Mouse (Mus musculus) cortical plate, adult 2 months (tissue): ENCODE data around the gene Nme3. TPM values are rescaled to one million over a fixed set of nuclear protein-coding genes. Genes with fewer than 3 reads are reported as not detected.

Experiments used
- H3K27ac ChIP-seq: fragments of 200-500 bp; 2 replicates; pipeline ENCODE4 v1.5.1; 2012; ENCODE audit warnings: low read length, control low read depth, inconsistent platforms; ENCODE audit not compliant: insufficient read depth
- H3K4me1 ChIP-seq: fragments of 200-500 bp; 2 replicates; pipeline ENCODE4 v1.6.1; 2011; ENCODE audit warnings: low read length; ENCODE audit not compliant: control insufficient read depth, insufficient read depth
- H3K4me3 ChIP-seq: fragments of 200-500 bp; 2 replicates; pipeline ENCODE4 v1.5.1; 2011; ENCODE audit warnings: mild to moderate bottlenecking, low read length, control low read depth; ENCODE audit not compliant: insufficient read depth
- CTCF ChIP-seq: fragments of 200-500 bp; IDR thresholded peaks from 2 replicates; pipeline ENCODE4 v1.5.1; 2011; ENCODE audit warnings: mild to moderate bottlenecking, control low read depth, low read length; ENCODE audit not compliant: insufficient read depth; ENCODE audit errors: extremely low read depth
- POLR2A ChIP-seq: fragments of 200-500 bp; IDR thresholded peaks from 2 replicates; pipeline ENCODE4 v1.6.1; 2011; ENCODE audit warnings: mild to moderate bottlenecking, low read length, control low read depth; ENCODE audit not compliant: insufficient read depth; ENCODE audit errors: extremely low read depth
- polyA plus RNA-seq: library from polyadenylated mRNA; depleted of rRNA; stranded (reverse); fragments of >200 nt; gene quantifications from 2 replicates; pipeline ENCODE4 v1.2.3, GENCODE M21; 2012

Gene Nme3
- polyA plus RNA-seq, 1 experiment = 94.7 TPM

DNA sequence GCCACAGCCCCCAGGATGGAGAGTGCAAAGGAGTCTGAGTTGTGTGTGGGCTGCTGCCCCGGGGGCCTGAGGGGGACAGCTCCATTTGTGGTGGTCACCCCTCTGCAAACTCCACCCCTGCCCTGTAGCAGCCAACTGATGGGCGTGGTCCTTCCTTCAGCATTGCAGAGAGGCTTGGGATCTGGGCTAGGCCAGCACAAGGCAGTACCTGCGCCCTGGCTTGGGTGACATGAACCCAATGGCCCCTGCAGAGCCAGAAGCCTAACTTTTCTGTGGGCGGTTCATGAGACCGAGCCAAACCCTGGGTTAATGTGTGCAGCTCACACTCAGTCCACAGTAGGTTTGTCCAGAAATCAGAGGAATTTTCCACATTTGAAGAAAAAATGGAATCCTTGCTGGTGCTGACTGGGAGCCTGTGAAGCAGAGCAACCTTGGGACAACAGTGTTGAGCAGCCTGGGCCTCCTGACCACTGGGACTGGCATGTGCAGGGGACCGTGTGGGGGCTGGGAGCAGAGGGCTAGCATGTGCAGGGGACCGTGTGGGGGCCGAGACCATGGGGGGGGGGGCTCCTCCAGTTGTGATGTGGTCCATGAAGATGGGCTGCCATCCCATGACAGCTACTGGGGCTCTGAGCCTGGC is 38.3 kb upstream of the Nme3 start:
- TF ChIP-seq POLR2A (no peak), CTCF (no peak)
- Histone ChIP-seq H3K4me3 (no peak overlapping the region), H3K27ac (no peak overlapping the region), H3K4me1 (no peaks in the 10 kb centered on the region)

GRCm38 (mm10) chr17:24858967-24859366 is 37.3 kb upstream of the Nme3 start:
- no peak overlapping the region for H3K27ac ChIP-seq
- no peak overlapping the region for H3K4me3 ChIP-seq
- TF ChIP-seq CTCF (no peak), POLR2A (no peak)
- H3K4me1 ChIP-seq = no peaks in the 10 kb centered on the region

DNA sequence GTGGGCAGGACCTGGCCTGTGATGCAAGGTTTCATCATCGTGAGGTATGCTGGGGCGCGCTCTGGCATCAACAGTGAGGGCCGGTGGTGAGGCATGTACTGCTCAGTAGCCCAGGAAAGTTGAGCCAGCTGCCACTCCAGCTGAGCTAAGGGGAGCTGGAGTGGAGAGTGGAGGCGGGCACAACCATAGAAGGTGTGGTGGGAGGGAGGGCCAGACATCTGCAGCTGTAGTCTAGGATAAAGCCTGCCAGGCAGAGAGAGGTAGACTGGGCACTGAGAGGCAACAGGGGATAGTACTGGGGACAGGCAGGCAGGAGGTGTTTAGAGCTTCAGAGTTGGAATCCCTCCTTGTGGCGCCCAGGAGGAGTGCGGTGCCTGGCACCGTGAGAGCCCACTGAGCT is 36.2 kb upstream of the Nme3 start:
- Histone ChIP-seq H3K27ac (no peak overlapping the region), H3K4me1 (no peaks in the 10 kb centered on the region), H3K4me3 (no peak overlapping the region)
- no peak for TF ChIP-seq POLR2A

- Histone ChIP-seq H3K4me1 (no peaks in the 10 kb centered on the region), H3K27ac (no peak overlapping the region), H3K4me3 (no peak overlapping the region)
- TF ChIP-seq POLR2A = no peak
- TF ChIP-seq CTCF = no peak
Measured at GRCm38 (mm10) chr17:24861785-24862184, 34.5 kb upstream of the Nme3 start.

GRCm38 (mm10) chr17:24865776-24866175 is 30.5 kb upstream of the Nme3 start, which contains the start of gene Igfals:
Gene Igfals, plus strand, starts transcription at chr17:24865997.
- Histone ChIP-seq H3K27ac (no peak within 1 kb of the TSS), H3K4me3 (no peak within 1 kb of the TSS), H3K4me1 (peaks cover 4% of the 10 kb centered on the region; the same call in 1 of the 2 replicates)
- TF ChIP-seq POLR2A = no peak
- TF ChIP-seq CTCF = no peak

- H3K4me1 ChIP-seq = peaks cover 4% of the 10 kb centered on the region; the same call in 1 of the 2 replicates
- no peak for TF ChIP-seq CTCF
- no peak for TF ChIP-seq POLR2A
- H3K27ac ChIP-seq = no peak overlapping the region
- no peak overlapping the region for H3K4me3 ChIP-seq
Measured at GRCm38 (mm10) chr17:24867914-24868313, 28.4 kb upstream of the Nme3 start.

DNA sequence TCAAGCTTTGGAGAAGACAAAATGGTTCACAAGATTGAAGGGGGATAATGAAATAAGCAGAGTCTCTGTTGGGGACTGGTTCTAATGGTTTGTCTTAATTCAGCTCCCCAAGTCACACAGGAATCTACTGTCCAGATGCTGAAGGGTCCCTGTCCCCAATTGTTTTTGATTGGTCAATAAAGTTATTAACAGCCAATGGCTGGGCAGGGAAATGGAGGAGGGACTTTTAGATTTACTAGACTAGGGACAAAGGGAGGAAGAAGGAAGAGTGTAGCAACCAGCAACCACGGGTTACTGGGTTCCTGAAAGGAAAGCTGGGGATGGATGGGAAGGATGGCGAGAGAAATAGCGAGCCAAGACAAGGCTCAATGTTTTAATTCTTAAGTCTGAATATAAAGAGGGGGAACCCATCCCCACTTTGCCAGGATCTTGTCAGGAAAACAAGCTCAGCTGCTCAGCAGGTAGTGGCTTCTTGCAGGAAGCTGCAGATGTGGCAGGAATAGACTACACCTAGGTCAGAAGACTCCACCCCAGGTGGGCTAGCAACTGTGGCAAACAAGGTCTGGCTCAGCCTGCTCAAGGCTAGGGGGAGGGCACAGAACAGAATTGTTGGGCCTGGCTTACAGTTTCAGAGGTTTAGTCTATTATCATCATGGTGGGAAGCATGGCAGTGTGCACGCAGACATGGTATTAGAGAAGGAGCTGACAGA is 22.4 kb upstream of the Nme3 start:
- TF ChIP-seq POLR2A (no peak), CTCF (no peak)
- Histone ChIP-seq H3K4me3 (no peak overlapping the region), H3K27ac (no peak overlapping the region), H3K4me1 (no peaks in the 10 kb centered on the region)

GRCm38 (mm10) chr17:24874405-24874745 is 21.9 kb upstream of the Nme3 start:
- H3K4me3 ChIP-seq = no peak overlapping the region
- no peaks in the 10 kb centered on the region for H3K4me1 ChIP-seq
- no peak overlapping the region for H3K27ac ChIP-seq
- TF ChIP-seq CTCF = no peak

DNA sequence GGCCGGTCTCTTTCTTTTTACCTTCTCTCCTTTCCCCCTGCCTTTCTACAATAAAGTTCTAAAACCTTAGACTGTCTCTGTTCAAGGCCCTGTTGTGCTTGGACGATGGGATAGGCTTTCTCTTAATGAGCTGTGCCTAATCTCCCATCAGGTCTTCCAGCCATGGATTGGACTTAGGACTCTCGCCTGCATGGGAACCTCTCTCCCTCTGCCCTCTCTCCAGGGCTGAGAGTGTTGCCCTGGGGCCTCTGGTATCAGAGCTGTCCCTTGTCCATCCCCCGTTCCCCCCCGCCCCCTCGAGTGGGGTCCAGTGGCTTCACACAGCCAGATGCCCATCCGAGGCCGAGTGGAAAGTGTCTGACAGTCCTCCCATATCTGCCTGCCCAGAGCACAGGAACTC is 21.3 kb upstream of the Nme3 start:
- Histone ChIP-seq H3K4me3 (no peak overlapping the region), H3K4me1 (no peaks in the 10 kb centered on the region), H3K27ac (no peak overlapping the region)
- no peak for TF ChIP-seq POLR2A
- no peak for TF ChIP-seq CTCF

DNA sequence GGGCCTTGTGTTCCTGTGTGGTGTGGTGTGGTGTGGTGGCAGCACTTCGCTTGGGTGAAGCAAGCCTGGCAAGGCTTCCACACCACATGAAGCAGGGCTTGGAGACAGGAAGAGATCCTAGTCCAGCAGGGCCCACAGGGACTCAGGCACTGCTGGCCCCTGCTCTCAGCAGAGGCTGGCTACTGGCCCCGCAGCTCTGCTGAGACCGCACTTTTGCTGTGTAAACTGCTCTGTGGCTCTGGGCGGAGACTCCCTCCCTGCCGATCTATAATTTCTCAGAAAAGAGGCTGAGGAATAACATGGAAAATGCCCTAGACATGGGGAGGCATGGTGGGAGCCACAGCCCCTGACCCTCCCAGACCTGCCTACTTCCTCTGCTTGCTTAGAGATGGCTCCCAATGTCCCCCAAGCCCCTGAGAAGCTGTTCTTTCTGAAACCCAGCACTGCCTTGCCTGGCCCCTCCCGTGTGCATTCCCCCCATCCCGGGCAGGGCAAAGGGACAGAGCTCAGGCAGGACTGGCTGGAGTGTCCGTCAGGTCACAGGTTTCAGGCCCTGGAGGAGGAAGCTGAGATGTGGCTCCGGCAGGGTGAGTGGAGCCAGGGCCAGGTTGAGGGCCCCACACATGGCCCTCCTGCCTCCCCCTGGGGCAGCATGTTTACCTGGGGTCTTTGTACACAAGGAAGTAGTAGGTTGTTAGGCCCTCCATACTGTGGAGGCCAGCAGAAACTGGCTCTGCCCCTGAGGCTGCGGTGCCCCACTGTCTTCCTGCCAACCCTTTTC is 18.8 kb upstream of the Nme3 start:
- Histone ChIP-seq H3K27ac (no peak overlapping the region), H3K4me1 (no peaks in the 10 kb centered on the region), H3K4me3 (no peak overlapping the region)
- TF ChIP-seq CTCF = no peak
- no peak for TF ChIP-seq POLR2A
